Mouse (Mus musculus) heart, adult 2 months (tissue): ENCODE measurements around the gene Plppr3. TPM values are rescaled to one million over a fixed set of nuclear protein-coding genes. Genes with fewer than 3 reads are reported as not detected.
A peak's percentile ranks its signal among the peaks of the same experiment; 100 is the strongest.

ENCODE experiments used
- DNase-seq, 2 experiments: peaks; one replicate each; pipeline ENCODE4 v3.0.0; 2021
- H3K27ac ChIP-seq: fragments of 200-600 bp; 2 replicates; pipeline ENCODE4 v1.8.1; 2022
- H3K27me3 ChIP-seq: fragments of 200-500 bp; 2 replicates; pipeline ENCODE4 v1.6.1; 2012; ENCODE audit warnings: mild to moderate bottlenecking, low read length, inconsistent platforms, mixed read lengths; ENCODE audit not compliant: control insufficient read depth, insufficient read depth
- H3K36me3 ChIP-seq: fragments of 200-500 bp; 2 replicates; pipeline ENCODE4 v1.6.1; 2012; ENCODE audit warnings: low read length, inconsistent platforms; ENCODE audit not compliant: control insufficient read depth, insufficient read depth
- H3K4me1 ChIP-seq: fragments of 200-500 bp; 2 replicates; pipeline ENCODE4 v1.6.1; 2011; ENCODE audit warnings: low read length; ENCODE audit not compliant: control insufficient read depth, insufficient read depth
- H3K4me3 ChIP-seq: fragments of 200-600 bp; 2 replicates; pipeline ENCODE4 v1.8.1; 2022
- H3K79me2 ChIP-seq: fragments of 200-500 bp; replicated peaks from 2 replicates; pipeline ENCODE4 v1.6.1; 2012; ENCODE audit warnings: mild to moderate bottlenecking, inconsistent platforms, low read length, moderate library complexity, mixed read lengths; ENCODE audit not compliant: control insufficient read depth, insufficient read depth
- H3K9ac ChIP-seq: fragments of 200-500 bp; 2 replicates; pipeline ENCODE4 v1.6.1; 2012; ENCODE audit warnings: low read depth, mild to moderate bottlenecking, control low read depth, inconsistent platforms, low read length, mixed read lengths
- CTCF ChIP-seq: fragments of 200-600 bp; IDR thresholded peaks from 2 replicates; pipeline ENCODE4 v1.8.1; 2022; ENCODE audit warnings: antibody characterized with exemption, mild to moderate bottlenecking, moderate library complexity
- EP300 ChIP-seq: fragments of 200-500 bp; IDR thresholded peaks from 2 replicates; pipeline ENCODE4 v1.6.1; 2011; ENCODE audit warnings: low read depth, low read length, control low read depth; ENCODE audit not compliant: insufficient read depth
- POLR2A ChIP-seq: fragments of 200-500 bp; IDR thresholded peaks from 2 replicates; pipeline ENCODE4 v1.6.1; 2011; ENCODE audit warnings: mild to moderate bottlenecking, low read depth, low read length, control low read depth; ENCODE audit not compliant: insufficient read depth
- WGBS: fragments of 180-500 bp; shearing (Covaris S2); methylation state at CpG from one replicate; pipeline ENCODE4 v1.1.7; 2018; 5-methylcytosine and 5-hydroxymethylcytosine counted together
- intact Hi-C: fragments of 180-260 bp; cut with DNase I; formaldehyde crosslinking; loops from one replicate; pipeline ENCODE4 v1.15.1; 2025
- polyA plus RNA-seq: library from polyadenylated mRNA; depleted of rRNA; stranded (reverse); fragments of >200 nt; gene quantifications from 2 replicates; pipeline ENCODE4 v1.2.3, GENCODE M21; 2012
- total RNA-seq, 2 experiments: library from RNA; stranded (reverse); gene quantifications; 2 replicates each; pipeline ENCODE4 v1.2.3; 2021

Gene Plppr3
- total and polyA plus RNA-seq, 3 experiments, result 0.20 to 0.80 (median 0.31) TPM

- peaks cover 19% of the 10 kb centered on the region for H3K4me1 ChIP-seq
- intact Hi-C loops, result loop anchor here (5.0 kb wide), 2 partner anchors 187 to 317 kb away; partner anchors contain the start of genes Cirbp and Polr2e
- no peak overlapping the region for H3K9ac ChIP-seq
- WGBS, result 64% methylated on average over 8 of the region's 8 CpGs
- DNase-seq, result no peak
- H3K27me3 ChIP-seq, result no peaks in the 10 kb centered on the region
- H3K36me3 ChIP-seq, result no peaks in the 10 kb centered on the region
- H3K27ac ChIP-seq, result no peak overlapping the region
- H3K4me3 ChIP-seq, result no peak overlapping the region
- no peak for TF ChIP-seq EP300
- TF ChIP-seq POLR2A, result no peak
- TF ChIP-seq CTCF, result no peak
- no peaks in the 10 kb centered on the region for H3K79me2 ChIP-seq
These were observed 24.3 kb downstream of the Plppr3 start for GRCm38 (mm10) chr10:79849941-79850628.

DNA sequence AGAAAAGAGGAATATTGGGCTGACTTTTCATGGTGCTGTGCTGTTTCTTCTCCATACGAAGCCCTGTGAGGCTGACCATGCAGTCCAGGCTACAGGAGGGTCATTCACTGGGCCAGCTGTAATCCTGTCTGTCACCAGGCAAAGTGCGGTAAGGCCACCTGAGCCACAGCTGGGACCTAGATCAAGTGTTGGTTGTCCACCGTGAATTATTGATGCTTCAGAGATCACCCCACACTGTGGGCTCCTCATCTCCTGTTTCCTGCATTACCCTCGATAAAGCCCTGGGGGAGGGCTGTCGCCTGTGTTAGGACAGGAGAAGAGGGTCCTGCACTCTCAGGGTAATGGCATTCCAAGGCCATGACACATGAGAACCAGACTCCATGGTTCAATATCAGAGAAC is 27.9 kb downstream of the Plppr3 start:
- Histone ChIP-seq H3K27ac (no peak overlapping the region), H3K36me3 (no peaks in the 10 kb centered on the region), H3K4me1 (peaks cover 5% of the 10 kb centered on the region), H3K79me2 (no peaks in the 10 kb centered on the region), H3K4me3 (no peak overlapping the region), H3K27me3 (no peaks in the 10 kb centered on the region), H3K9ac (no peak overlapping the region)
- TF ChIP-seq POLR2A (no peak), EP300 (no peak)
- DNase-seq, result no peak
- WGBS, result 63% methylated on average over 5 of the region's 5 CpGs
- intact Hi-C loops, result no loop called here

GRCm38 (mm10) chr10:79843476-79843875 is 31.0 kb downstream of the Plppr3 start:
- no peak overlapping the region for H3K9ac ChIP-seq
- no peaks in the 10 kb centered on the region for H3K36me3 ChIP-seq
- 45% methylated on average over 6 of the region's 6 CpGs for WGBS
- DNase-seq, result no peak
- peaks cover 4% of the 10 kb centered on the region; the same call in 1 of the 2 replicates for H3K4me1 ChIP-seq
- no peaks in the 10 kb centered on the region for H3K79me2 ChIP-seq
- intact Hi-C loops, result no loop called here
- no peak overlapping the region for H3K27ac ChIP-seq
- TF ChIP-seq POLR2A, result no peak
- no peak for TF ChIP-seq CTCF
- TF ChIP-seq EP300, result no peak
- no peak overlapping the region for H3K4me3 ChIP-seq
- no peaks in the 10 kb centered on the region for H3K27me3 ChIP-seq

GRCm38 (mm10) chr10:79842322-79842721 is 32.1 kb downstream of the Plppr3 start:
- Histone ChIP-seq H3K4me3 (no peak overlapping the region), H3K4me1 (peaks cover 7% of the 10 kb centered on the region), H3K79me2 (no peaks in the 10 kb centered on the region), H3K27ac (no peak overlapping the region; the same call in 1 of the 2 replicates), H3K9ac (no peak overlapping the region), H3K36me3 (no peaks in the 10 kb centered on the region), H3K27me3 (no peaks in the 10 kb centered on the region)
- intact Hi-C loops, result no loop called here
- DNase-seq, result no peak
- no peak for TF ChIP-seq CTCF
- no peak for TF ChIP-seq EP300
- no peak for TF ChIP-seq POLR2A
- 76% methylated on average over 3 of the region's 3 CpGs for WGBS

GRCm38 (mm10) chr10:79840644-79841551 is 33.5 kb downstream of the Plppr3 start:
- intact Hi-C loops, result loop anchor here (1.0 kb wide), 1 partner anchor 11 kb away; no protein-coding TSS in a partner anchor
- Histone ChIP-seq H3K79me2 (no peaks in the 10 kb centered on the region), H3K4me1 (peaks cover 7% of the 10 kb centered on the region), H3K4me3 (peak overlapping the region; percentile 60), H3K27me3 (no peaks in the 10 kb centered on the region), H3K27ac (peak overlapping the region; percentile 93), H3K9ac (peak overlapping the region; percentile 62), H3K36me3 (no peaks in the 10 kb centered on the region)
- TF ChIP-seq EP300, result 0 out of 2 replicates have a peak, but pooled peaks have one; percentile 36
- TF ChIP-seq POLR2A, result peak; percentile 92
- TF ChIP-seq CTCF, result peak; percentile 46
- DNase-seq, result peak; percentile 70 to 75
- under 1% methylated on average over 24 of the region's 24 CpGs for WGBS
